Mouse (Mus musculus) large intestine, adult 2 months (tissue): ENCODE measurements around the gene Pdgfra. TPM values are rescaled to one million over a fixed set of nuclear protein-coding genes. Genes with fewer than 3 reads are reported as not detected.

Experiments
- DNase-seq: peaks from one replicate; pipeline ENCODE4 v3.0.0-alpha.2; 2012; ENCODE audit warnings: low read depth, low spot score
- WGBS: fragments of 180-500 bp; shearing (Covaris S2); methylation state at CpG from one replicate; pipeline ENCODE4 v1.1.7; 2018; 5-methylcytosine and 5-hydroxymethylcytosine counted together
- polyA plus RNA-seq: library from polyadenylated mRNA; depleted of rRNA; stranded (reverse); fragments of >200 nt; gene quantifications from 2 replicates; pipeline ENCODE4 v1.2.3, GENCODE M21; 2012; rRNA removed

The Pdgfra gene
- polyA plus RNA-seq, 1 experiment: 8.2 TPM

DNA sequence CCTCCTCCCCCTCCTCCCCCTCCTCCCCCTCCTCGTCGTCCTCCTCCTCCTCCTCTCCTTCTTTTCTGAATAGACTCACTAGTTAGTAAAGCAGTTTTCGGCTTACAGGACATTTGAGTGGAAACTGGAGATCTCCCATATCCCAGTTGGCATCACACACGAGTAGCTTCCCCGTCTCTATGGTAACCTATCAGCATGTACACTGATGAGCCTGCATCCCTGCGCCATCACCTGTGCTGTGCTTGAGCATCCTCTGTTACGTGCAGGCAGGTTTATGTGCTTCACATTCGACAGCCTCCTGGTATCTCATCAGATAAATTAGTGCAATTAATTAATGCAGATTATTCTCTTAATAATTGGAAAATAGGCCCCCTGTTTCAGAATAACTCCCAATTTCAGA is 46.3 kb downstream of the Pdgfra start:
- WGBS: 65% methylated on average over 8 of the region's 8 CpGs
- no peak for DNase-seq

DNA sequence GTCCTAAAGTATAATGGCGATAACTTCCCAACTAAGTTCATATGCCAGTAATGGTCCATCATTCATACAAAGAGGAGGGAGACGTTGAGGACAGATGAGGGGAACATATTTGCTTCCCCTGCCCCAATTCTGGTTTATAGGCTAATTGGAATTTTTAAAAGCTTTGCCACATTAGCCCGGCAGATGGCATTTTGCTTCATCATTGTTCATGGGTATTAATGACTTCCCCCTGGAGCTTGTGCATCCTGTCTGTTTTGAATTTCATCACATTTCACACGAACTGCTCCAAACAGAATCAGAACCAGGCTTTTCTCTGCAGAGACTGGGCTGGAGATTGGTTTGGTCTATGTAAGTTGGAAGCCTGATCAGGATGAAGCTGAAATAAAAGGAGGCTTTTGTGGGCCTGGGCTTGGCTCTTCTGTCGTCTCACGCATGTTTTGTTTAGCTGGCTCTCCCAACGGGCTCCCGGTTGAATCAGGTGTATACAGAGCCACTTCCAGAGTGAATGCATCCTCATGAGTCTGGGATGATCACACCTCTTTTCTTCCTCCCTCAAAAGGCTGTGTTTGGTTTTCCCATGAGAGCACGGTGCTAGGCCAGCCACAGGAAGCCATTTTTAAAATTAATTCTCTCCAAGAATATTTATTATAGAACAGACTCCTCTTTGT is 47.7 kb downstream of the Pdgfra start:
- 73% methylated on average over 9 of the region's 9 CpGs for WGBS
- DNase-seq: no peak

DNA sequence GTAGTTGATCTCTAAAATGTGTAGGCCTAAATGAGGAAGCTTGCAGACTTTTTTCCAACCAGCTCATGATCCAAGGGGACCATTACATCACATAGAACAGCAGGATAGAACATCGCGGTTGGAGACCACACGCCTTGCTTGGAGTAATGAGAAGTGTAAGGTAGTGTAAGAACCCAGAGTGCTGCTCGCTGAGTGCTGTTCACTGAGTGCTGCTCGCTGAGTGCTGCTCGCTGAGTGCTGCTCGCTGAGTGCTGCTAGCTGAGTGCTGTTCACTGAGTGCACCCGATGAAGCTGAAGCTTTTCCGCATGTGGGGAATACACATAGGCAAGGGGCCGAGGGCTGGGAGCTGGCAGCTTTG is 48.3 kb downstream of the Pdgfra start:
- no peak for DNase-seq
- WGBS: 92% methylated on average over 10 of the region's 10 CpGs

DNA sequence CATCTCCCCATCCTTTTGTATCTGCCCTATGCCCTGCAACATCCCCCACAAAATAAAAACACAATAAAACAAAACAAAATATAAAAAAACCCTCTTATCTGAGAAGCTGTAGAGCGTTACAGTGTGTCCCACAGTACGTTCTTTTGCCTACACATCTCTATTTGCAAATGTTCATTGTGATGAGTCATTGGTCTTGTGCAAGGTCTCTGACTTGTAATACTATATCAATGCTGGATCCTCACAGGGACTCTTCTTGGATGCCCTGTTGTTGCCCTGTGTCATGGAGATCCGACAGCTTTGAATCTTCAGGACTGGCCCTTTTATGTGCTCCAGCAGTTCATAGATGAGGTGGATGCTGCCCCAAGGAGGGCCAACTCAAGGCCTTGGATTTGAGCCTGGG is 55.8 kb downstream of the Pdgfra start:
- DNase-seq: no peak
- 51% methylated on average over 3 of the region's 3 CpGs for WGBS

DNA sequence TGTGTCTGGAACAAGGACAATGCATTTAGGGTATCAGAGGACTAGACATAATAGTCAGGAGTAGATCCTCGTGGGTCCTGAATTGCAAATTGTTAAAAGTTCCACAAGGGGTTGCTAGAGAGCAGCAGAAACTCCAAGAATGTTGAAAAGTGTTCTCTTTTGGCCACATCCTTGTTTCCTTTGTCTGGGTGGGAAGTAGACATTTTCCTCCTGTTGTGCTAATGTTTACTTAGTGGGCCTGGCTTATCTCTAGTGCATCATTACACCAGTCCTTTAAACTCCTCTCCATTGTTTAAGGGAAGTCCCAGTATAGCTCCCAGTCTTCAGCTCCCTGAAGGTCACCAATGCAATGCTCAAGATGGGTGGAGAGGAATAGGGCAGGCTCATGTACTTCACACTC is 57.9 kb downstream of the Pdgfra start:
- 8% methylated on average over 1 of the region's 1 CpGs for WGBS
- DNase-seq: peak; percentile 10

DNA sequence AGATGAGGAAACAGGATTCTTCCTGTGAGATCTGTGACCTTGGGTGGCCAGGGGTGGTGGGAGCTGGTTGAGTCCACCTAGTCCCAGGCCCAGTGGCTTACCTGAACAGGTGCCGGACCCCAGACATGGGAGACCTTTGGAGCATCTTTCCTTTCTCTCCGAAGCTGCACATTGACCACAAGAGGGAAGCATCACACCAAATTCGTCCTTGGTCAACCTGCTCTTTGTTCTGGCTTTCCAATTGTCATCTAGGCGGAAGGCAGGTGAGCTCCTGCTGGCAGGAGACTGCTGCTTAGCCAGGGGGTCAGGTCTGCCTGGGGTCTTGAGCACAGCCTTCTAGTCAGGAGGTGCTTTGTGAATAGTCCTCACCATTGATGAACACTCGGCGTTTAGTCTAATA is 62.4 kb downstream of the Pdgfra start:
- 41% methylated on average over 6 of the region's 6 CpGs for WGBS
- DNase-seq: peak; percentile 24

DNA sequence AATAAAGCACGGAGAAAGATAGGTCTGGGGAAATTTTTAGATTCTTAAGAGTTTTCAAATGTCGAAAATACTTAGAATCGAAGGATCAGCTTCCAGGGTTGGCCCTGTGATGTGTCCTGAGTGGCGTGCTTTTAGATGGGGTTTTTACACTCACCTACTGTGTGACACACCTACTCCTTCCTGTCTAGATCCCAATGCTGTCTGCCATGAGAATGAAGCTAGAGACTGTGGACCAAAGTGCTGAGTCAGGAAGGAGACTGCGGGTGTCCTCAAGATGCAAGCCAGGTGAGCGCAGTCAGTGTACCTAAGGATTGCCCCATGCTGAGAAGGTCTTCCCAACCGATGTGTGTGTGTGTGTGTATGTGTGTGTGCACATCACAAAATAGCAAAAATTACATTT is 62.8 kb downstream of the Pdgfra start:
- WGBS: 70% methylated on average over 7 of the region's 7 CpGs
- DNase-seq: no peak

DNA sequence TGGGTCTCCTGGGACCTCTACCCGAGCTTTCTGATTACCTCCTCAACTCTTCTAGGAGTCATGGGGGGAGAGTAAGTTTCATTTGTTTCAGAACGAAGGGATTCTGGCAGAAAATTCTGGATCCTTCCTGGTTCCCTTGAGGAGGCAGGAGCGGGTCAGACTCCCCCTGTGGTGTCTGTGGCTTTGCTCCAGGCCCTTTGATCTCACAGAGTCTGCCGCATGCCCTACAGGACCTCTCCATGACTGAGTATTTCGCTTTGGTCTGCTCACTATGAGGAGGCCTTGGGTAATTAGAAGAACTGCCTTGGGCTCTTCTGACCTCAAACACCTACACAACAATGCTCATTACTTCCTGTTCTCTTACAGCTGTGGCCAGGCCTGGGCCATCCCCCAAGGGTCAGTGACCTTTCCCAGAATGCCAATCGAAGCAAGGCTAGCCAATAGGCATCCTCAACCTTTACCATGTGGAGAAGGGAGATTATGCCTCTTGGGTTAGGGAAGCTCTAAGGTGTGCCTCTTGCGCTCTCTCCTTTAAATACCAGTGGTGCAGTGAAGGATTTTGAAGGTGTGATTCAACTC is 63.7 kb downstream of the Pdgfra start:
- no peak for DNase-seq
- 83% methylated on average over 7 of the region's 7 CpGs for WGBS

DNA sequence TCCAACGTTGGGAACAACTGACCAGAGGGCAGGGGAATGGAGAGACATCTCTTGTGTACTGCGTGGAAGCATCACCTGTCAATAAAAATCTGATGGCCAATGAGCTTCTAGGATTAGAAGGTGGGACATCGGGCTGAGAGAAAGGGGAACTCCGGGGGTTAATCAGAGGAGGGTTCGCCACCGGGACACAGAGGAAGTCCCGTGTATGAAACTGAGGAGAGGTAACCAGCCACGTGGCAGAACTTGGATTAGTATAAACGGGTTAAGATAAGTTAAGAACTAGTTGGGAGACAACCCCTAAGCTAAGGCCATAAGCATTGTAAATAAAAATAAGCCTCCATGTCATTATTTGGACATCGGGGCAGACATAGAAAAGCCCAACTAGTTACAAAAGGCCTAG is 69.5 kb downstream of the Pdgfra start:
- 75% methylated on average over 10 of the region's 10 CpGs for WGBS
- DNase-seq: no peak

DNA sequence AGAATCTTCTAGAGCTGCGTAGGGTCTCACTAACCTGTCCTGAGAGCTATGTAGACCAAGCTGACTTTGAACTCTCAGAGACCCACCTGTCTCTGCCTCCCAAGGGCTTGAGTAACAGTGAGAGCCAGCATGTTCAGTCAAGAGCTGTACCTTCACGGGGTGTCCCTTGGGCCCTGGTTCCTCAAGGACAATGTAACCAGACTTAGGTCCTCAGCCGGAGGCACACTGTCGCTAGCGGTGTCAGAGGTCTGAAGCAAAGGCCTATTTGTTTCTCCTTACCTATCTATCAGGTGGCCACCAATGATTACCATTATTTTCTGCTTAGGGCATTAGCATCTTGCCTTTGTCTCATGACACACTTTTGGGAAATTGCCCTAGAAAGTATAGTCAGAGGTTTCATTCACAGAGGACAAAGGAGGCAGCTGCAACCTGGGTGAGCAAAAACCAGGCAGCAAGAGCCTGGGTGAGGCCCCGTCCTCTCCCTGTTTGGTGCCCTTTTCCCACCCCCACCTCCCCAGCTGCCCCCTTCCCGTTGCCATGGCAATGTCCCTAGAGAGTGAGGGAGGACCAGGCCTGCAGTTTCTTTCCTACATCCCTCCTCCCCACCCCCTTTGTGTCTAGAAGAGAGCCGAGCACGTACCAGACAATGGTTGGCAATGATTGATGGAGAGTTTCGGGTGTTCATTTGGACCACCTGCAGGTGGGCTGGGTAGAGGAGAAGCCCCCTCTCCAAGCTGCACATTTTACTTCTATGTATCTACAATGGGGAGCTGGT is 70.6 kb downstream of the Pdgfra start:
- no peak for DNase-seq
- WGBS: 83% methylated on average over 10 of the region's 10 CpGs

DNA sequence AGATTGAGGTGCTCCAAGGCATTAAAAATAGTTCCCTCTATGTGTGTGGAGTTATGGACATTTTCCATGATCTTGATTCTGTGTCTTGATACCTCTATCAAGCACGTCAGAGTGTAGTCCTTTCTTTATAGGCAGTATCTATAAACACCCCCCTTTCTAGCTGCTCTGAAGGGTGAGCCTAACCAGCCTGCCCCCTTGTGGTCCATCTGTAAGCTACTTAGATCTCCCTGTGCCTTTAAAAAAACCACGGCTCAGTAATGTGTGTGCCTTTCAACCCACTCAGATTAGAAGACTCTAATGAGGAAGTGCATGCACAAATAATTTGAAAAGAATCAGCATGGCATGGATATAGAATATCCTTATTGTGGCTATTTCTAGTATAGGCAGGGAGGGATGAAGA is 86.3 kb downstream of the Pdgfra start:
- DNase-seq: no peak
- WGBS: 27% methylated on average over 2 of the region's 2 CpGs

DNA sequence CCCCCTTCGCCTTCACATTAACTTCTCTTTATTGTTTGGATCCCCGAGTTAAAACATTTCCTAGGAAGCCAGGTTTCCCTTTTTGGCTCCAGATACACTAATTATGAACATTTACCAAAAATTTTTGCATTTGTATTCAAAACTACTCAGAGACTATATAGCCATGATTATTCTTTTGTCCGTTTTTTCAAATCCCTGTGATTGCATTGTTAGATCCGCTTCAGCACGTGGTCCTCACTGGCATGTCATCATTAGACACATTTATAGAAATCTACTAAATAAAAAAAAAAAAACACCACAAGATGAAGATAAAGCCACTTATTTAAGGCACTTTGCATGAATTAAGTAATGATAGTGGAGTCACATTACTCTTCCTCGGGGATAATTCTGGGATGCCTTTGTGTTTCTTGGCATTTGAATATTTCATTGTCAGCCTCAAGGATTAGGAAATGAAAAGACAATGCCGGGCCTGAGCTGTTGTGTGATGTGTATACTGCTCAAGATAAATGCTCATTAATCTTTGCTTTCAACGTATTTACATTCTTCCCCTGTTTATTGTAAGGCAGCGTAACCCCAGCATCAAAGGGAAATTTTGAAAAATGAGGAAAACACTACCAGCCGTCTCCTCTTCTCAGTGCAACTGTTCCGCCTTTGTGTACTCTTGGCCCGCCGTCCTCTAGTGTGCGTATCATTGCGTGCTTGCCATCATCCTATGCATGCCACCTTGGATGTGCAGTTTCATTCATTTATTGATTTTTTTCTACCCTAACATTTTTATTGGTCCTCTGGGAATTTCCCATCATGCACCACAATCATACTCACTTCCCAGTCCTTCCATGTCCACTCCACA is 87.1 kb downstream of the Pdgfra start:
- WGBS: 80% methylated on average over 15 of the region's 15 CpGs
- no peak for DNase-seq

DNA sequence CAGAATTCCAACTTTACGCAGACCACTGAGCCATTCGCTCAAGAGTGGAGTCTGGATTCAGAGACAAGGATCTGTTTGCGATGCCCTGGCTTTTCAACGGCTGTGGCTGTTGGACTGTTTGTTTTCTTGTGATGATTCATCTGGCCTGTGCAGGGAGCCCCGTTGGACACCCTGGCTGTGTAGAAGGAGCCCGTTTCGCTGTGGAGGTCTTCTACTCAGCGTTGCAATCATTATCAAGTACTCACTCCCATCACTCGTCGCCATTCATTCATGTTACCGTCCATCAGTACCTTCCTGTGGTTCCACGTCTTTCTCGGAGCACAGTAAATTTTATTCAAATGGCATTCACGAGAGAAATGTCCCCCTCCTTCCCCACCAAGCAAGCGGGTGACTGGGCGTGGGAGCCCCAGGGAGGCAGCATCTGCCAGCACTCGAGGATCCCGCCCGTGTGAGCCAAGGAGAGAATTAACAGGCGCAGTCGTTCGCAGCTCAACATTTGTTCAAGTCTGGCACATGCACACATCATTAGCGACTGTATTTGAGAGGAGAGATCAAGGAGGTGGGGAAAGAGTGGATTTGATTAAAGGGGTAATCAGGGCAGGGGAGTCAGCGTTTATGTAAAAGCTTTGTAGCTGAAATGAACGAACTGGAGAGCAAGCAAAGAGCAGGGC is 95.1 kb downstream of the Pdgfra start:
- WGBS: 54% methylated on average over 25 of the region's 25 CpGs
- no peak for DNase-seq

Other genes with a start within 250 kb of the Pdgfra start
- 6.2 and 8.1 TPM in 2 replicates for gene Chic2, start 107.5 kb upstream of the Pdgfra start, polyA plus RNA-seq
- not detected in 2 replicates for gene Gsx2, start 76.7 kb upstream of the Pdgfra start, polyA plus RNA-seq